Mouse (Mus musculus) gastrocnemius, adult 2 months (tissue): ENCODE measurements at regions not wholly inside any gene's neighbourhood (a gene's known extent, or its start where the extent isn't known, plus 50 kb on each side); places are given as distances from the start of the nearest gene placed in this dataset.

Experiments
- DNase-seq: peaks from one replicate; pipeline ENCODE4 v3.0.0; 2022
- H3K27ac ChIP-seq: fragments of 200-600 bp; 2 replicates; pipeline ENCODE4 v1.8.1; 2022; ENCODE audit warnings: mild to moderate bottlenecking
- H3K4me3 ChIP-seq: fragments of 200-600 bp; 2 replicates; pipeline ENCODE4 v1.8.1; 2022; ENCODE audit warnings: mild to moderate bottlenecking, moderate library complexity
- CTCF ChIP-seq: fragments of 200-600 bp; IDR thresholded peaks from 2 replicates; pipeline ENCODE4 v1.8.1; 2022; ENCODE audit warnings: antibody characterized with exemption, mild to moderate bottlenecking, moderate library complexity
- intact Hi-C: fragments of 180-260 bp; cut with DNase I; formaldehyde crosslinking; loops from one replicate; pipeline ENCODE4 v1.15.1; 2025

GRCm38 (mm10) chr2:108584799-108585198 is 695.7 kb upstream of the Kif18a start:
- Histone ChIP-seq H3K27ac (no peak overlapping the region), H3K4me3 (no peak overlapping the region)
- no peak for TF ChIP-seq CTCF
- intact Hi-C loops = no loop called here
- no peak for DNase-seq

DNA sequence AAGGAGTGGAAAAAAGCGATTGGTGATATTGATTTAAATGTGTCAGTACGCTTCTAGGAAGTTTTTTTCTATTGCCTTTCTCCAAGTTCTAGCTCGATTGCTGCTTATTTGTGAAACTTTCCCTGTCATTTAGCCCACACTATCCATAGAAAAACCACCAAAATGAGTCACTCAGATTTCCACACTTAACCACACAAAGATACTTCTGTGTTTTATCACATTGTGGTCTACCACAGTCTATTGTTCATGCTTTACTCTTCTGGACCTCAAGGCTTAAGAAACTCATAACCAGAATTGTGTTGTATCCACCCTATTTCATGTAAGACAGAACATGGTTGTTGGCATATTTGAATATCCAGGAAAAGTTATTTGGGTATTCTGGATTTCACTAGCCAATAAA is 687.0 kb upstream of the Kif18a start:
- intact Hi-C loops = no loop called here
- TF ChIP-seq CTCF = no peak
- Histone ChIP-seq H3K27ac (no peak overlapping the region), H3K4me3 (no peak overlapping the region)
- DNase-seq = no peak

DNA sequence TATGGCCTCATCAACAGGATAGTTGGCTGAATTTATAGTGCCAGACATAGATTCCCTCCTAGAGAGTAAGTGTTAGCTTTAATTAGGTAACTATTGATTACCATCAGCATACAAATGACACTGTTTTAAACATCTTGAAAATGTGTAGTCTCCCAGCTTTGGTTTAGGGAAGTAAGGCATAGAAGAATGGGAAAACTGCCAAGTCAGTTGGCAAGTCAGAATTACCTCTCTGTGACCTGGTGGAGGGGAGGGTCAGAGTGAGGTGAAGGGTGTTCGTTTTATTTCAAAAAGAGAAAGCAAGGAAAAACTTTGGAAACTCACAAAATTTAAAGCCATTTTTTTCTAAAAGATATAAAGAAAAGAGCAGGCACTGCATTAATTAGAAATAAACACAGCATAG is 680.2 kb upstream of the Kif18a start:
- Histone ChIP-seq H3K27ac (no peak overlapping the region), H3K4me3 (no peak overlapping the region)
- no peak for DNase-seq
- intact Hi-C loops = no loop called here
- TF ChIP-seq CTCF = no peak

GRCm38 (mm10) chr2:108619580-108619979 is 661.0 kb upstream of the Kif18a start:
- Histone ChIP-seq H3K4me3 (no peak overlapping the region), H3K27ac (no peak overlapping the region)
- intact Hi-C loops = no loop called here
- DNase-seq = no peak
- no peak for TF ChIP-seq CTCF

DNA sequence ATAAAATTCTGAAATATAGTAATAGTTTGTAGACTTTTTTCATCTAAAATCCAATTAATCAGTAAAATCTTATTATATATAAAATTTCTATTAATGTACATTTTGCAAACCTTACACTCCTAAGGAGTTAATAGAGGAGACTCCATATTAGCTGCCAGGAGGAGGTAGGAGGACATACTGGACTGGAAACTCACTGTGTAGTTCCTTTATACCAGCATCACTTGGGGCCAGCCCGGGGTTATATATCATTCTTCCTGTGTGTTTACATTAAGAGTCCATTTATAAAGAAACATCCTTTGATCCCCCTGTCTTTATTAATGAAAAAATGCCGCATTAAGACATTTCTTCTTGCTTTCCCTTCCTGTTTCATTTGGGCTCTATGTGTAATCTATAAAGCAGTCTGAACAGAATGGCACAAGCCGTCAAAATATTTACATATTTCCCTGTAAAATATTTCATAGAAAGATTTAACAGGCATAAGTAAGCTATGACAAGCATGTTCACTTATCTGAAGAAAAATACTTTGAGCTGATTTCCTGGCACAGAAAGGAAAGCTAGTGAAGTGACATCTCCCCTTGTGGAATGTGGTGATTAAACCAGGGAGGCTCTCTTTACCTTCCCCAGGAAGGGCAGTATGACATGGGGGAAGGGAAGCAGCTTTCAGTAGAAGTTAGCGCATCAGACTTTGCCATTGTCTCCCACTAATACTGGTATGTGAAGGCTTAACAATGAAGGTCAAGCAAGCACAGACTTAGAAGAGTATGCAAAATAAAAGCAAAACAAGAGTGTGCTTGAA is 658.0 kb upstream of the Kif18a start:
- Histone ChIP-seq H3K4me3 (no peak overlapping the region), H3K27ac (no peak overlapping the region)
- intact Hi-C loops = no loop called here
- no peak for DNase-seq
- TF ChIP-seq CTCF = no peak

DNA sequence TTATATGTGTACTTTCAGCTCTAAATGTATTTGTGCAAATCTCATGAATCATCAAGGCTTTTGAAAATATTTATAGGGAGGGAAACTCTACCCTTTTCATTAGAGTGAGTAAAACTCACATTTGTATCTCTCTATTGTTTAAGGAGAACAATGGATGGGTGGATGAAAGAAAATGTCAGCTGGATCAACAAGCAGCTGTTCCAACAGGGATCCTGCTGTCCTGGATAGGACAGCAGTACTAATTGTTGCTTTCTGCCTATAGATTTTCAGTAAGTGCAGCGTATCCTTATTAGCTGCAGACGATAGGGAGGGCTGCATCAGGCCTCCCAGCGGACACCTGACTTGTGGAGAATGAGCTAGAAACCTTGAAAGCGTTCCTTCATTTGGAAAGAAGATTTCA is 644.9 kb upstream of the Kif18a start:
- intact Hi-C loops = no loop called here

GRCm38 (mm10) chr2:108660697-108661388 is 619.7 kb upstream of the Kif18a start:
- TF ChIP-seq CTCF = no peak
- no peak for DNase-seq
- intact Hi-C loops = no loop called here
- H3K4me3 ChIP-seq = no peak overlapping the region
- no peak overlapping the region for H3K27ac ChIP-seq

More for the DNA sequence above, 644.9 kb upstream of the Kif18a start:
- no peak for TF ChIP-seq CTCF
- DNase-seq = no peak
- Histone ChIP-seq H3K4me3 (no peak overlapping the region), H3K27ac (no peak overlapping the region)

DNA sequence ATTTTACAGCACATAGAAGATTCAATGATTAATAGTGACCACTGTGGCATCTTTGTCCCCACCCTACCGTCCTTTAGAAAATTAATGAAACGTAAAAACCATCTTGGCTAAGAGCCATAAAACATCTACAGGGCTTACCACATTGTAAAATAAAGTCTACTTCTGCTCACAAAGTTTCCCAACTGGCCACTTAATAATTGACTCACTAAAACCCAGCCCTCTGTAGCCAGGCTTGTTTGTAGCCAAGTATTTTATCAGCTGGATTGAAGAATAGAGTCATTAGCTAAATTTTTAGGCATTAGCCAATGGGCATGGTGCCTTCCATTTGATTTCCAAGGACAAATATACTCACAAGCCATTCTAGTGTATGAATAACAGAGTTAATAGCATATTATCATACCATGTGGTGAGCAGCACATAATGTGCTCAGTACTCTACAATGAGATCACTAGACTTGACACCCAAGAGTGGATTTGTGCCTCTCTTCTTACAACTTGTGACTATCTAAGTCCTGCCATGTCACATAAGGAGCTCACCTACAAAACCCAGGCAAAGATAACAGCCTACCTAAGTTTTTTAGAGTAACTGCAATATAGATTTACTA is 602.7 kb upstream of the Kif18a start:
- DNase-seq = no peak
- H3K4me3 ChIP-seq = no peak overlapping the region
- TF ChIP-seq CTCF = no peak
- intact Hi-C loops = no loop called here
- H3K27ac ChIP-seq = no peak overlapping the region

- TF ChIP-seq CTCF = no peak
- intact Hi-C loops = no loop called here
- H3K4me3 ChIP-seq = no peak overlapping the region
- no peak for DNase-seq
- no peak overlapping the region for H3K27ac ChIP-seq
Observed at GRCm38 (mm10) chr2:108681574-108681973, 599.0 kb upstream of the Kif18a start.

DNA sequence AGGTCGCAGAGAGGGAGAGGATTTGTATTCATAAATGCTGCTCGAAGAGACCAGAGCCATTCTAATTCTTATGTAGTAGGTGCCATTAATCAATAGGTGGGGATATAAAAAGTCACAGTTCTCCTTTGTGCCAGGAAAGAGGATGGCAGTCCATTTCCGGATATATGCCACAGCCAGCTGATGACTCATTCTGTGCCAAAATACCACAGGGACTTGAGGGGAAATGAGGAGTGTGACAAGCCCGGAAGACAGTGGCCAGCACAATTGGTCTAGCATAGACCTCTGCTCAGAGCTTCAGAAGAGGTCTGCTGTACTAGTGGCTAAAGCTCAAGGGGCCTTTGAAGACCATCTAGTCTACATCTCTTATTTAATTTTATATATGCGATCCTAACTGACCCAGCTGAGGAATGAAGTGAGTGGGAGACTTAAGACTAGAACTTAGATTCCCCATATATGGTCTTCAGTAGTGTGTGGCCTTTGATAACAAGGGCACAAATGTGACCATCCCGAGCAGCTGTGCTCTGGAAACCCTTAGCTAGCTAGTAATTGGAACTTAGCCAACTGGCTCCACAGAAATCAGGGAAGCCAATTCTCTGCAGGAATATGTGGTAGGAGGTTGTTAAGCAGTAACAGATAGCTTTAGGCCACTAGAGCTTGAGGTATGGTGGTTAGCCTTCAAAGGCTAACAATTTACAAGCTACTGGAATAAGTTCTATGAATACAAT is 594.4 kb upstream of the Kif18a start:
- Histone ChIP-seq H3K4me3 (no peak overlapping the region), H3K27ac (no peak overlapping the region)
- TF ChIP-seq CTCF = no peak
- intact Hi-C loops = no loop called here
- DNase-seq = no peak

GRCm38 (mm10) chr2:108690091-108690490 is 590.4 kb upstream of the Kif18a start:
- DNase-seq = peak; percentile 23
- intact Hi-C loops = loop anchor here (5.0 kb wide), 1 partner anchor 1002 kb away; no protein-coding TSS in a partner anchor
- Histone ChIP-seq H3K27ac (no peak overlapping the region), H3K4me3 (no peak overlapping the region)
- peak; percentile 62 for TF ChIP-seq CTCF

- intact Hi-C loops = loop anchor here (5.0 kb wide), 1 partner anchor 1001 kb away; no protein-coding TSS in a partner anchor
- no peak overlapping the region for H3K27ac ChIP-seq
- TF ChIP-seq CTCF = no peak
- no peak for DNase-seq
- H3K4me3 ChIP-seq = no peak overlapping the region
Observed at GRCm38 (mm10) chr2:108691156-108692007, 589.2 kb upstream of the Kif18a start.
